ENCODE assay signal across 11 mouse cellular contexts in genomic region chr17:31075471-31075870, GRCm38 (mm10). TPM values are rescaled to one million over a fixed set of nuclear protein-coding genes. Genes with fewer than 3 reads are reported as not detected.
DNase-seq lines count a peak whose midpoint lies in the region; ATAC-seq and TF ChIP-seq lines count a peak whose summit lies in the region.
"Had no signal": no experiment of that assay in that cellular context is flagged by ENCODE, and none has a peak within 500 bp of the region (broad histone marks: within the 10 kb centered on the region; RNA-seq: fewer than 3 reads in every experiment).

No protein-coding gene starts in this region.

- no peaks in the 10 kb centered on the region for H3K36me3 ChIP-seq in heart, embryonic 16.5 days (ENCODE audit: control insufficient read depth, insufficient read depth)
- H3K36me3 ChIP-seq in spleen, adult 2 months (ENCODE audit: control insufficient read depth, insufficient read depth, low read length), result no peaks in the 10 kb centered on the region
- no peaks in the 10 kb centered on the region for H3K36me3 ChIP-seq in stomach, embryonic 16.5 days (ENCODE audit: control insufficient read depth, insufficient read depth, low read length)

- no peak overlapping the region for H3K4me3 ChIP-seq in heart, embryonic 16.5 days (ENCODE audit: low read length)
- H3K4me3 ChIP-seq in spleen, adult 2 months (ENCODE audit: extremely low read depth, insufficient read depth, insufficient read length), result no peak overlapping the region
- H3K4me3 ChIP-seq in stomach, embryonic 16.5 days (replicated peaks; ENCODE audit: low read length), result no peak overlapping the region
- H3K4me3 ChIP-seq: left cerebral cortex, adult 2 months had no signal

- no peak overlapping the region for H3K4me2 ChIP-seq in heart, embryonic 16.5 days (ENCODE audit: low read depth, low read length)
- no peak overlapping the region for H3K4me2 ChIP-seq in stomach, embryonic 16.5 days (ENCODE audit: low read depth, low read length)

- H3K4me1 ChIP-seq in heart, embryonic 16.5 days (ENCODE audit: control insufficient read depth, insufficient read depth, low read length), result peaks cover 55% of the 10 kb centered on the region
- H3K4me1 ChIP-seq in spleen, adult 2 months (ENCODE audit: control insufficient read depth, insufficient read depth, insufficient read length), result peaks cover 75% of the 10 kb centered on the region
- H3K4me1 ChIP-seq in stomach, embryonic 16.5 days (ENCODE audit: control insufficient read depth, insufficient read depth, low read length), result peaks cover 24% of the 10 kb centered on the region

- no peak for TF ChIP-seq CTCF in spleen, adult 2 months (IDR thresholded peaks at IDR 0.05; ENCODE audit: extremely low read depth, insufficient read depth, insufficient read length, insufficient replicate concordance)

- ATAC-seq in heart, embryonic 16.5 days (replicated peaks; ENCODE audit: extremely low read depth, insufficient read depth, low FRiP score), result no peak
- no peak for ATAC-seq in stomach, embryonic 16.5 days (ENCODE audit: insufficient read depth, low FRiP score)

- H3K9me3 ChIP-seq in heart, embryonic 16.5 days (replicated peaks; ENCODE audit: control insufficient read depth, low read length), result no peaks in the 10 kb centered on the region
- no peaks in the 10 kb centered on the region for H3K9me3 ChIP-seq in stomach, embryonic 16.5 days (replicated peaks; ENCODE audit: control insufficient read depth, low read length)

- WGBS in heart, embryonic 16.5 days, result 76% methylated on average over 5 of the region's 5 CpGs
- WGBS in spleen, adult 2 months, result 9% methylated on average over 5 of the region's 5 CpGs
- WGBS in stomach, embryonic 16.5 days, result 80% methylated on average over 5 of the region's 5 CpGs

- peak overlapping the region; percentile 59 for H3K27ac ChIP-seq in heart, embryonic 16.5 days (ENCODE audit: low read length)
- H3K27ac ChIP-seq in spleen, adult 2 months (ENCODE audit: insufficient read depth, low read length), result peak overlapping the region; percentile 61
- H3K27ac ChIP-seq in stomach, embryonic 16.5 days (ENCODE audit: low read length), result peak overlapping the region; percentile 20; the same call in 1 of the 2 replicates

- no peak for TF ChIP-seq POLR2A in spleen, adult 2 months (IDR thresholded peaks at IDR 0.05; ENCODE audit: low read depth, low read length)

- H3K27me3 ChIP-seq in heart, embryonic 16.5 days (ENCODE audit: control insufficient read depth, insufficient read depth, low read length), result no peaks in the 10 kb centered on the region
- H3K27me3 ChIP-seq in spleen, adult 2 months (ENCODE audit: control insufficient read depth, insufficient read depth, low read length), result no peaks in the 10 kb centered on the region
- no peaks in the 10 kb centered on the region for H3K27me3 ChIP-seq in stomach, embryonic 16.5 days (ENCODE audit: control insufficient read depth, insufficient read depth, low read length)

- intact Hi-C loops in heart, postnatal 10 days (cut with DNase I), result loop anchor here (2.0 kb wide), 1 partner anchor 15 kb away; no protein-coding TSS in a partner anchor

- no peak for DNase-seq in heart, postnatal 10 days
- DNase-seq in spleen, adult 2 months (ENCODE audit: low read depth in 1 of 2, low spot score in 2 of 2), result peak in 1 of 2 experiments; percentile 56
- no peak for DNase-seq in spleen, postnatal 10 days (ENCODE audit: low spot score in 2 of 2)
- DNase-seq in induced T-regulatory cell, adult 2 months (ENCODE audit: low read depth), result peak; percentile 79
- DNase-seq in adrenal gland, adult 8-10 months, result no peak
- DNase-seq in layer of hippocampus, adult 9-10 months (ENCODE audit: low spot score), result no peak

- no peak overlapping the region for H3K9ac ChIP-seq in heart, embryonic 16.5 days (ENCODE audit: low read length)
- no peak overlapping the region for H3K9ac ChIP-seq in stomach, embryonic 16.5 days (ENCODE audit: low read length)

RNA-seq across cellular contexts. Expression of gene Abcg1, which starts 18.0 kb away (rescaled TPM):
- polyA plus RNA-seq in heart, embryonic 16.5 days (2015; fragmentation: Nextera tagmentation; extraction: Ambion mirVana), result 12.7 and 15.6 TPM in 2 replicates
- total RNA-seq in heart, postnatal 10 days (2021), result 1 to 10 TPM; 8.9 to 10.0 TPM
- 29.0 and 33.1 TPM in 2 replicates for polyA plus RNA-seq in spleen, adult 2 months (2012; rRNA removed)
- polyA plus RNA-seq in stomach, embryonic 16.5 days (2015; fragmentation: Nextera tagmentation; extraction: Ambion mirVana), result 11.3 and 15.4 TPM in 2 replicates
- total RNA-seq in adrenal gland, adult 8-10 months (2022), result 10 to 100 TPM; 11.7 to 28.2 (median 16.2) TPM

RNA-seq across cellular contexts. Expression of gene Tff3, which starts 54.0 kb away (rescaled TPM):
- 3.4 TPM in 1 of 2 replicates, not detected in the other for polyA plus RNA-seq in heart, embryonic 16.5 days (2015; fragmentation: Nextera tagmentation; extraction: Ambion mirVana)
- total RNA-seq in heart, postnatal 10 days (2021), result not detected
- not detected in 2 replicates for polyA plus RNA-seq in spleen, adult 2 months (2012; rRNA removed)
- polyA plus RNA-seq in stomach, embryonic 16.5 days (2015; fragmentation: Nextera tagmentation; extraction: Ambion mirVana), result 109 and 128 TPM in 2 replicates
- total RNA-seq in adrenal gland, adult 8-10 months (2022), result not detected
- total RNA-seq: common myeloid progenitor, adult 5-6 weeks; gastrocnemius, postnatal 4 days; left cerebral cortex, adult 2 months had no signal

Comparison
In these comparisons a context has a peak if more than half of its experiments do, and no peak if none do; other contexts are left out.
1. RNA of gene Tff3, which starts 54.0 kb away (polyA plus RNA-seq): 109 to 128 TPM in stomach, embryonic 16.5 days; 3.4 TPM in heart, embryonic 16.5 days and not detected in spleen, adult 2 months; every median in the first group is over 10 times any median in the second.
2. Peak in every context shown above with its lines, with median percentiles within 50 percentile points of each other: H3K27ac ChIP-seq.